Mouse (Mus musculus): Measurements from ENCODE around the gene Vamp9.

DNA sequence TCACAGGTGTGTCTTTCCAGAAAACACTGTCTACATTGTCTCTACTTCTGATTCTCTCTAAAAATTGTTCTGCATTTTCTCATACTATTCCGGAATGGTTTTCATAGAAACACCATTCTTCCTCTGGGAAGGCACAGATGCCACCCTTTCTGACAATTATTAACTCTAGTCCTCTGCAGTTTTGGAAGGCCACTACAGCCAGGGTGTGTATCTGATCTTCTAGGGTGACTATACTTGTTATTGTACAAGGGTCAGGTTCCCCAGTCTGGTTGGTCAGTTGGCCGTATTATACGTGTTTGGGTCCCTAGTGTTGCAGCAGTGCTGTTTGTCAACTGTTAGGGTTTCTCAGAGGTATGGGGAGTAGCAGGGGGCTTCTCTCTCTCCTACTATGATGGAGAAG lies 88.6 kb downstream of the Vamp9 start:
- TF ChIP-seq GATA1 (IDR thresholded peaks at IDR 0.05; ENCODE audit: low read depth, low read length) (no peak), POLR2A (IDR thresholded peaks at IDR 0.05; ENCODE audit: control insufficient read depth in 1 of 2, insufficient read depth in 1 of 2, low read depth in 1 of 2, low read length in 2 of 2, poor library complexity in 1 of 2) (no peak), CTCF (IDR thresholded peaks at IDR 0.05 in 2 of 3, conservative IDR thresholded peaks at IDR 0.05 in 1 of 3; ENCODE audit: control insufficient read depth in 1 of 3, insufficient read depth in 1 of 3, low read depth in 2 of 3, low read length in 3 of 3, poor library complexity in 1 of 3, severe bottlenecking in 1 of 3) (no peak), MXI1 (IDR thresholded peaks at IDR 0.05; ENCODE audit: low read depth, low read length) (no peak), EP300 (IDR thresholded peaks at IDR 0.05; ENCODE audit: low read depth in 1 of 2, low read length in 2 of 2) (no peak), TCF12 (IDR thresholded peaks at IDR 0.05; ENCODE audit: low read depth, low read length) (no peak), KAT2A (conservative IDR thresholded peaks at IDR 0.05; ENCODE audit: low read depth, low read length) (no peak), ZKSCAN1 (IDR thresholded peaks at IDR 0.05; ENCODE audit: low read depth, low read length) (no peak), MAX (IDR thresholded peaks at IDR 0.05; ENCODE audit: low read length) (no peak), HCFC1 (IDR thresholded peaks at IDR 0.05; ENCODE audit: low read depth, low read length) (no peak), POLR2AphosphoS2 (IDR thresholded peaks at IDR 0.05; ENCODE audit: low read length) (no peak)
